Mouse (Mus musculus): Measurements from ENCODE around the gene Gm21954.

The Gm21954 gene

GRCm38 (mm10) chr3:55461685-55462655 is 10.0 kb downstream of the Gm21954 start:
- peak; percentile 97 for DNase-seq

- no peak for DNase-seq
These were observed 10.9 kb downstream of the Gm21954 start for GRCm38 (mm10) chr3:55461092-55461491.

GRCm38 (mm10) chr3:55452464-55452863 is 19.5 kb downstream of the Gm21954 start:
- DNase-seq = no peak

- no peak for DNase-seq
These were observed 20.1 kb downstream of the Gm21954 start for GRCm38 (mm10) chr3:55451877-55452276.

- DNase-seq = peak; percentile 77
These were observed 21.0 kb downstream of the Gm21954 start for GRCm38 (mm10) chr3:55451035-55451434.

- DNase-seq = no peak
These were observed 22.9 kb downstream of the Gm21954 start for GRCm38 (mm10) chr3:55449148-55449547.

- DNase-seq = peak; percentile 94
These were observed 24.2 kb downstream of the Gm21954 start for GRCm38 (mm10) chr3:55447486-55448460.

GRCm38 (mm10) chr3:55446681-55447080 is 25.3 kb downstream of the Gm21954 start:
- no peak for DNase-seq

- DNase-seq = peak; percentile 66
These were observed 28.3 kb downstream of the Gm21954 start for GRCm38 (mm10) chr3:55443725-55444124.

- peak; percentile 54 for DNase-seq
These were observed 28.7 kb downstream of the Gm21954 start for GRCm38 (mm10) chr3:55443271-55443670.

GRCm38 (mm10) chr3:55442012-55442645 is 29.9 kb downstream of the Gm21954 start:
- DNase-seq = peak; percentile 77

GRCm38 (mm10) chr3:55440342-55440741 is 31.7 kb downstream of the Gm21954 start:
- DNase-seq = peak; percentile 74

- no peak for DNase-seq
These were observed 33.1 kb downstream of the Gm21954 start for GRCm38 (mm10) chr3:55438824-55439446.

GRCm38 (mm10) chr3:55434276-55434675 is 37.7 kb downstream of the Gm21954 start:
- DNase-seq = no peak

- no peak for DNase-seq
These were observed 40.8 kb downstream of the Gm21954 start for GRCm38 (mm10) chr3:55431223-55431622.

- DNase-seq = no peak
These were observed 41.9 kb downstream of the Gm21954 start for GRCm38 (mm10) chr3:55430022-55430549.

GRCm38 (mm10) chr3:55423640-55424397 is 48.2 kb downstream of the Gm21954 start:
- DNase-seq = peak; percentile 90

GRCm38 (mm10) chr3:55420436-55421083 is 51.5 kb downstream of the Gm21954 start:
- no peak for DNase-seq

GRCm38 (mm10) chr3:55419334-55419733 is 52.7 kb downstream of the Gm21954 start:
- no peak for DNase-seq

- DNase-seq = no peak
These were observed 53.2 kb downstream of the Gm21954 start for GRCm38 (mm10) chr3:55418845-55419244.
